Mouse (Mus musculus) CH12.LX (cell line): ENCODE results near the gene Myl4.

Experiments
- EP300 ChIP-seq: IDR thresholded peaks from 2 replicates; pipeline ENCODE4 v1.6.1; 2011; ENCODE audit warnings: low read length, improper control_type of control experiment
- POLR2A ChIP-seq: IDR thresholded peaks from 2 replicates; pipeline ENCODE4 v1.6.1; 2011; ENCODE audit warnings: low read depth, mild to moderate bottlenecking, improper control_type of control experiment, low read length
- RCOR1 ChIP-seq: conservative IDR thresholded peaks from 2 replicates; pipeline ENCODE4 v1.6.1; 2012; ENCODE audit warnings: low read depth, mild to moderate bottlenecking, inconsistent platforms, low read length, improper control_type of control experiment
- USF2 ChIP-seq: conservative IDR thresholded peaks from 2 replicates; pipeline ENCODE4 v1.6.1; 2011; ENCODE audit warnings: low read depth, low read length, improper control_type of control experiment

GRCm38 (mm10) chr11:104549438-104550405 lies 741 bp upstream of the Myl4 start:
- TF ChIP-seq RCOR1 (no peak; the same call in 1 of the 2 replicates), POLR2A (0 out of 2 replicates have a peak, but pooled peaks have one; percentile 5), EP300 (0 out of 2 replicates have a peak, but pooled peaks have one; percentile 13), USF2 (no peak)
